Mouse (Mus musculus): ENCODE results near the gene Gm4881.

DNA sequence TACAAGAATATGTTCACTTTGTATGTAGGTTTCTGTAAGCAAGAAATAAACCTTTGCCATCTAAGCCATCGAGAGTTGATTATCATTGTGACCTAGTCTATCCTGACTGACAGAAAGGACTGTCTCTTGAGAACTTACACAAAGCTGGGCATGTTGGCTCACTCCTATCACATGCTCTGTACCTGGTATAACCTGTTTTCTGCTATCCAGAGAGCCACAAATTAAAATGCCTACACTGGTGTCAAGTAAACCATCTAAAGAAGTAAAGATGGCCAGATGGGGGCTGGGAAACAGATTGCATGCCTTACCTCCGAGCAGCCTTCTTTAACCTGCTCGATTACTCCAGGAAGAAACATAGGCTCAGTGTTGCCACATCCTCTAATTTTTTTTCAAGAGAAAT lies 66.7 kb downstream of the Gm4881 start:
- TF ChIP-seq CTCF (IDR thresholded peaks at IDR 0.05; ENCODE audit: low read depth, low read length) (no peak), POLR2A (IDR thresholded peaks at IDR 0.05; ENCODE audit: borderline replicate concordance, low read depth, low read length) (no peak)

All from bone marrow macrophage, adult 2 months (primary cell).